Mouse (Mus musculus): ENCODE measurements around the gene Chn1. TPM values are rescaled to one million over a fixed set of nuclear protein-coding genes. Genes with fewer than 3 reads are reported as not detected.

Gene Chn1
- polyA plus RNA-seq, 1 experiment = 32.3 TPM

GRCm38 (mm10) chr2:73560899-73561664 is 214.1 kb downstream of the Chn1 start:
- DNase-seq (ENCODE audit: low spot score) = no peak

Other genes with a start within 250 kb of the Chn1 start
- gene Wipf1, start 245.6 kb downstream of the Chn1 start, polyA plus RNA-seq (2012; rRNA removed) = 10.2 and 17.4 TPM in 2 replicates
- gene Chrna1, start 195.0 kb downstream of the Chn1 start, polyA plus RNA-seq (2012; rRNA removed) = 0.01 TPM in 1 of 2 replicates, not detected in the other
- gene Atf2, start 117.3 kb upstream of the Chn1 start, polyA plus RNA-seq (2012; rRNA removed) = 18.1 and 27.8 TPM in 2 replicates
- 604 and 682 TPM in 2 replicates for gene Atp5g3, start 136.0 kb upstream of the Chn1 start, polyA plus RNA-seq (2012; rRNA removed)

All from urinary bladder, adult 2 months (tissue).